In genomic region chr2:23571302-23572156, GRCm38 (mm10) we compare ENCODE assay signal across 8 mouse cellular contexts. TPM values are rescaled to one million over a fixed set of nuclear protein-coding genes. Genes with fewer than 3 reads are reported as not detected.
DNase-seq lines count a peak whose midpoint lies in the region; ATAC-seq lines count a peak whose summit lies in the region.

Gene Spopl, minus strand, starts transcription at chr2:23572106.

- H3K27me3 ChIP-seq in intestine, embryonic 14.5 days (replicated peaks; ENCODE audit: control insufficient read depth, insufficient read depth, low read length), result no peaks in the 10 kb centered on the region

- intact Hi-C loops in left cerebral cortex, postnatal 10 days (cut with DNase I), result no loop called here

- peak within 1 kb of the TSS; percentile 70 for H3K4me2 ChIP-seq in intestine, embryonic 14.5 days (ENCODE audit: low read length)

- H3K36me3 ChIP-seq in intestine, embryonic 14.5 days (ENCODE audit: control insufficient read depth, insufficient read depth, low read length), result no peaks in the 10 kb centered on the region

- peak; percentile 91 for ATAC-seq in intestine, embryonic 14.5 days (replicated peaks; ENCODE audit: low FRiP score, low TSS enrichment, low read depth)
- ATAC-seq in megakaryocyte progenitor cell, adult 5-6 weeks (replicated peaks; ENCODE audit: poor library complexity), result peak; percentile 88

- peak within 1 kb of the TSS; percentile 87 for H3K4me3 ChIP-seq in intestine, embryonic 14.5 days (ENCODE audit: low read depth, low read length)

- DNase-seq in adrenal gland, adult 18-20 months (ENCODE audit: low spot score in 2 of 2), result peak; percentile 81 to 84
- peak; percentile 92 for DNase-seq in embryo, embryonic 11 days
- peak; percentile 71 for DNase-seq in gastrocnemius, postnatal 25 days
- peak; percentile 84 for DNase-seq in intestine, embryonic 14.5 days (ENCODE audit: low spot score)
- peak; percentile 82 to 91 for DNase-seq in left cerebral cortex, postnatal 10 days (ENCODE audit: extremely low spot score in 1 of 2, low spot score in 2 of 2)
- DNase-seq in right cerebral cortex, postnatal 10 days (ENCODE audit: low spot score in 2 of 2), result peak; percentile 93
- peak; percentile 87 for DNase-seq in urinary bladder, postnatal 14 days (ENCODE audit: low spot score)

- H3K9ac ChIP-seq in intestine, embryonic 14.5 days (ENCODE audit: low read length), result peak within 1 kb of the TSS; percentile 94

- H3K4me1 ChIP-seq in intestine, embryonic 14.5 days (replicated peaks; ENCODE audit: control insufficient read depth, insufficient read depth, low read length), result peaks cover 5% of the 10 kb centered on the region

- WGBS in intestine, embryonic 14.5 days, result 2% methylated on average over 56 of the region's 58 CpGs

- no peaks in the 10 kb centered on the region for H3K9me3 ChIP-seq in intestine, embryonic 14.5 days (ENCODE audit: control insufficient read depth, low read length)

- peak within 1 kb of the TSS; percentile 78 for H3K27ac ChIP-seq in intestine, embryonic 14.5 days (ENCODE audit: low read depth)

RNA-seq across cellular contexts. Expression of gene Spopl, which starts in this region (rescaled TPM):
- 10 to 100 TPM; 16.2 to 18.0 TPM for total RNA-seq in adrenal gland, adult 18-20 months (2021)
- 10 to 100 TPM; 14.0 to 14.4 TPM for total RNA-seq in gastrocnemius, postnatal 25 days (2021)
- 11.4 and 13.3 TPM in 2 replicates for polyA plus RNA-seq in intestine, embryonic 14.5 days (2014; fragmentation: Nextera tagmentation; extraction: Ambion mirVana)
- total RNA-seq in left cerebral cortex, postnatal 10 days (2021), result 10 to 100 TPM; 20.7 to 22.0 TPM
- total RNA-seq in megakaryocyte progenitor cell, adult 5-6 weeks (2015), result 13.1 and 22.7 TPM in 2 replicates
- 23.6 and 26.4 TPM in 2 replicates for total RNA-seq in megakaryocyte progenitor cell, adult 5-6 weeks (2017)

Comparison
In these comparisons a context has a peak if more than half of its experiments do, and no peak if none do; other contexts are left out.
1. Peak in every context shown above with its lines: DNase-seq, ATAC-seq, H3K4me3 ChIP-seq and H3K27ac ChIP-seq.